Mouse (Mus musculus): Measurements from ENCODE around the gene Hist1h2ag. TPM values are rescaled to one million over a fixed set of nuclear protein-coding genes. Genes with fewer than 3 reads are reported as not detected.

Gene Hist1h2ag
- polyA plus RNA-seq, 1 experiment from 2014 or later: 42.5 TPM

- Histone ChIP-seq H3K36me3 (no peaks in the 10 kb centered on the region), H3K4me3 (no peak overlapping the region), H3K9me3 (no peaks in the 10 kb centered on the region), H3K27me3 (ENCODE audit: insufficient read depth, poor library complexity, severe bottlenecking) (peaks cover 69% of the 10 kb centered on the region), H3K27ac (no peak overlapping the region), H3K4me1 (peaks cover 13% of the 10 kb centered on the region; the same call in 1 of the 2 replicates)
- 32% methylated on average over 3 of the region's 3 CpGs for WGBS
- no peak for DNase-seq (ENCODE audit: low spot score)
Observed at GRCm38 (mm10) chr13:21998412-21998811, 44.3 kb downstream of the Hist1h2ag start.

GRCm38 (mm10) chr13:21997821-21998220, 44.9 kb downstream of the Hist1h2ag start:
- WGBS: 16% methylated on average over 4 of the region's 4 CpGs
- peak overlapping the region; percentile 65 for H3K4me3 ChIP-seq
- H3K4me1 ChIP-seq: peaks cover 13% of the 10 kb centered on the region; the same call in 1 of the 2 replicates
- no peaks in the 10 kb centered on the region for H3K9me3 ChIP-seq
- peaks cover 63% of the 10 kb centered on the region for H3K27me3 ChIP-seq (ENCODE audit: insufficient read depth, poor library complexity, severe bottlenecking)
- no peak overlapping the region for H3K27ac ChIP-seq
- peak; percentile 61 for DNase-seq (ENCODE audit: low spot score)
- no peaks in the 10 kb centered on the region for H3K36me3 ChIP-seq

GRCm38 (mm10) chr13:21997201-21997820, 45.4 kb downstream of the Hist1h2ag start:
- 2% methylated on average over 21 of the region's 21 CpGs for WGBS
- peaks cover 13% of the 10 kb centered on the region; the same call in 1 of the 2 replicates for H3K4me1 ChIP-seq

GRCm38 (mm10) chr13:21996840-21997185, 45.9 kb downstream of the Hist1h2ag start:
- peaks cover 13% of the 10 kb centered on the region; the same call in 1 of the 2 replicates for H3K4me1 ChIP-seq
- H3K9me3 ChIP-seq: no peaks in the 10 kb centered on the region
- peaks cover 53% of the 10 kb centered on the region for H3K27me3 ChIP-seq (ENCODE audit: insufficient read depth, poor library complexity, severe bottlenecking)
- H3K27ac ChIP-seq: no peak overlapping the region
- DNase-seq (ENCODE audit: low spot score): no peak
- no peaks in the 10 kb centered on the region for H3K36me3 ChIP-seq
- WGBS: under 1% methylated on average over 13 of the region's 13 CpGs
- H3K4me3 ChIP-seq: peak overlapping the region; percentile 65

More at GRCm38 (mm10) chr13:21997201-21997820, 45.4 kb downstream of the Hist1h2ag start:
- H3K27me3 ChIP-seq (ENCODE audit: insufficient read depth, poor library complexity, severe bottlenecking): peaks cover 58% of the 10 kb centered on the region
- H3K36me3 ChIP-seq: no peaks in the 10 kb centered on the region
- peak overlapping the region; percentile 65 for H3K4me3 ChIP-seq
- peak; percentile 72 for DNase-seq (ENCODE audit: low spot score)
- no peaks in the 10 kb centered on the region for H3K9me3 ChIP-seq
- no peak overlapping the region for H3K27ac ChIP-seq

- Histone ChIP-seq H3K27ac (no peak overlapping the region), H3K9me3 (no peaks in the 10 kb centered on the region), H3K4me3 (peak overlapping the region; percentile 65), H3K27me3 (ENCODE audit: insufficient read depth, poor library complexity, severe bottlenecking) (peaks cover 48% of the 10 kb centered on the region), H3K4me1 (peaks cover 13% of the 10 kb centered on the region; the same call in 1 of the 2 replicates), H3K36me3 (no peaks in the 10 kb centered on the region)
- WGBS: 1% methylated on average over 12 of the region's 12 CpGs
- peak; percentile 89 for DNase-seq (ENCODE audit: low spot score)
Observed at GRCm38 (mm10) chr13:21996101-21996839, 46.5 kb downstream of the Hist1h2ag start.

- under 1% methylated on average over 21 of the region's 21 CpGs for WGBS
- Histone ChIP-seq H3K27ac (no peak overlapping the region), H3K4me3 (peak overlapping the region; percentile 65), H3K36me3 (no peaks in the 10 kb centered on the region), H3K4me1 (peaks cover 13% of the 10 kb centered on the region; the same call in 1 of the 2 replicates), H3K27me3 (ENCODE audit: insufficient read depth, poor library complexity, severe bottlenecking) (peaks cover 39% of the 10 kb centered on the region), H3K9me3 (no peaks in the 10 kb centered on the region)
- peak; percentile 79 for DNase-seq (ENCODE audit: low spot score)
Observed at GRCm38 (mm10) chr13:21995331-21995914, 47.3 kb downstream of the Hist1h2ag start.

- no peak for DNase-seq (ENCODE audit: low spot score)
- 4% methylated on average over 8 of the region's 8 CpGs for WGBS
- H3K27ac ChIP-seq: no peak overlapping the region
- H3K4me1 ChIP-seq: peaks cover 13% of the 10 kb centered on the region; the same call in 1 of the 2 replicates
- H3K36me3 ChIP-seq: no peaks in the 10 kb centered on the region
- H3K27me3 ChIP-seq (ENCODE audit: insufficient read depth, poor library complexity, severe bottlenecking): peaks cover 34% of the 10 kb centered on the region
- peak overlapping the region; percentile 65 for H3K4me3 ChIP-seq
- H3K9me3 ChIP-seq: no peaks in the 10 kb centered on the region
Observed at GRCm38 (mm10) chr13:21994896-21995295, 47.8 kb downstream of the Hist1h2ag start.

GRCm38 (mm10) chr13:21993957-21994738, 48.6 kb downstream of the Hist1h2ag start:
- H3K4me3 ChIP-seq: peak overlapping the region; percentile 65
- WGBS: under 1% methylated on average over 22 of the region's 22 CpGs
- no peak overlapping the region for H3K27ac ChIP-seq
- H3K9me3 ChIP-seq: no peaks in the 10 kb centered on the region
- no peaks in the 10 kb centered on the region for H3K36me3 ChIP-seq
- peak; percentile 90 for DNase-seq (ENCODE audit: low spot score)
- H3K4me1 ChIP-seq: peaks cover 13% of the 10 kb centered on the region; the same call in 1 of the 2 replicates
- peaks cover 26% of the 10 kb centered on the region for H3K27me3 ChIP-seq (ENCODE audit: insufficient read depth, poor library complexity, severe bottlenecking)

GRCm38 (mm10) chr13:21992550-21992949, 50.2 kb downstream of the Hist1h2ag start:
- no peaks in the 10 kb centered on the region for H3K36me3 ChIP-seq
- H3K4me1 ChIP-seq: peaks cover 13% of the 10 kb centered on the region; the same call in 1 of the 2 replicates
- H3K9me3 ChIP-seq: no peaks in the 10 kb centered on the region
- H3K27ac ChIP-seq: no peak overlapping the region
- 79% methylated on average over 5 of the region's 5 CpGs for WGBS
- no peak overlapping the region for H3K4me3 ChIP-seq
- peaks cover 12% of the 10 kb centered on the region for H3K27me3 ChIP-seq (ENCODE audit: insufficient read depth, poor library complexity, severe bottlenecking)
- DNase-seq (ENCODE audit: low spot score): peak; percentile 51

Small RNA genes lying within 50 kb of the gene (microRNA-seq; reads per million reads assigned to microRNA genes)
- gene Gm26300 (not detected), gene Gm44390 (not detected), gene Gm44486 (not detected)

Other genes starting within 250 kb of the Hist1h2ag start
- gene Hist1h2bq, start 232.7 kb downstream of the Hist1h2ag start, polyA plus RNA-seq (2016; fragmentation: Nextera tagmentation; extraction: Ambion mirVana): 9.9 and 15.1 TPM in 2 replicates
- gene Hist1h2ao, start 232.5 kb downstream of the Hist1h2ag start, polyA plus RNA-seq (2016; fragmentation: Nextera tagmentation; extraction: Ambion mirVana): not detected in 2 replicates
- gene Hist1h4m, start 231.2 kb downstream of the Hist1h2ag start, polyA plus RNA-seq (2016; fragmentation: Nextera tagmentation; extraction: Ambion mirVana): not detected in 2 replicates
- 3.8 and 9.2 TPM in 2 replicates for gene Hist1h4n, start 210.7 kb downstream of the Hist1h2ag start, polyA plus RNA-seq (2016; fragmentation: Nextera tagmentation; extraction: Ambion mirVana)
- 2,387 and 3,574 TPM in 2 replicates for gene Hist1h2ap, start 209.4 kb downstream of the Hist1h2ag start, polyA plus RNA-seq (2016; fragmentation: Nextera tagmentation; extraction: Ambion mirVana)
- 9.9 and 15.3 TPM in 2 replicates for gene Hist1h2br, start 209.2 kb downstream of the Hist1h2ag start, polyA plus RNA-seq (2016; fragmentation: Nextera tagmentation; extraction: Ambion mirVana)
- gene Zfp184, start 97.8 kb downstream of the Hist1h2ag start, polyA plus RNA-seq (2016; fragmentation: Nextera tagmentation; extraction: Ambion mirVana): 7.4 and 9.1 TPM in 2 replicates
- gene Pom121l2, start 61.8 kb downstream of the Hist1h2ag start, polyA plus RNA-seq (2016; fragmentation: Nextera tagmentation; extraction: Ambion mirVana): 0.09 TPM in 1 of 2 replicates, not detected in the other
- 0.30 and 0.33 TPM in 2 replicates for gene Prss16, start 33.2 kb downstream of the Hist1h2ag start, polyA plus RNA-seq (2016; fragmentation: Nextera tagmentation; extraction: Ambion mirVana)
- 3.5 and 4.5 TPM in 2 replicates for gene Hist1h2ah, start 7.4 kb downstream of the Hist1h2ag start, polyA plus RNA-seq (2016; fragmentation: Nextera tagmentation; extraction: Ambion mirVana)
- 3.1 and 6.4 TPM in 2 replicates for gene Hist1h2bk, start 7.1 kb downstream of the Hist1h2ag start, polyA plus RNA-seq (2016; fragmentation: Nextera tagmentation; extraction: Ambion mirVana)
- gene Hist1h4i, start 1.6 kb downstream of the Hist1h2ag start, polyA plus RNA-seq (2016; fragmentation: Nextera tagmentation; extraction: Ambion mirVana): 10.6 and 21.8 TPM in 2 replicates
- gene Hist1h2bj, start 270 bp upstream of the Hist1h2ag start, polyA plus RNA-seq (2016; fragmentation: Nextera tagmentation; extraction: Ambion mirVana): 8.3 and 12.9 TPM in 2 replicates
- not detected in 2 replicates for gene Vmn1r188, start 41.5 kb upstream of the Hist1h2ag start, polyA plus RNA-seq (2016; fragmentation: Nextera tagmentation; extraction: Ambion mirVana)
- not detected in 2 replicates for gene Vmn1r189, start 62.9 kb upstream of the Hist1h2ag start, polyA plus RNA-seq (2016; fragmentation: Nextera tagmentation; extraction: Ambion mirVana)
- gene Vmn1r191, start 141.0 kb upstream of the Hist1h2ag start, polyA plus RNA-seq (2016; fragmentation: Nextera tagmentation; extraction: Ambion mirVana): not detected in 2 replicates
- gene Vmn1r192, start 148.2 kb upstream of the Hist1h2ag start, polyA plus RNA-seq (2016; fragmentation: Nextera tagmentation; extraction: Ambion mirVana): not detected in 2 replicates
- gene Vmn1r193, start 180.2 kb upstream of the Hist1h2ag start, polyA plus RNA-seq (2016; fragmentation: Nextera tagmentation; extraction: Ambion mirVana): not detected in 2 replicates
- not detected in 2 replicates for gene Vmn1r194, start 201.3 kb upstream of the Hist1h2ag start, polyA plus RNA-seq (2016; fragmentation: Nextera tagmentation; extraction: Ambion mirVana)
- not detected in 2 replicates for gene Vmn1r195, start 227.6 kb upstream of the Hist1h2ag start, polyA plus RNA-seq (2016; fragmentation: Nextera tagmentation; extraction: Ambion mirVana)
- gene Vmn1r196, start 247.0 kb upstream of the Hist1h2ag start, polyA plus RNA-seq (2016; fragmentation: Nextera tagmentation; extraction: Ambion mirVana): not detected in 2 replicates